Mouse (Mus musculus) kidney, embryonic 16.5 days (tissue): Measurements from ENCODE around the gene Gm10647. TPM values are rescaled to one million over a fixed set of nuclear protein-coding genes. Genes with fewer than 3 reads are reported as not detected.

Source experiments
- ATAC-seq: fragments of 200-750 bp; cut with Nextera tagmentation; 2 replicates; pipeline ENCODE4 v1.8.0; 2017; ENCODE audit warnings: moderate TSS enrichment; ENCODE audit not compliant: low FRiP score, low TSS enrichment
- H3K27ac ChIP-seq: fragments of 300-500 bp; sonication (generic); 2 replicates; pipeline ENCODE4 v1.5.1; 2014; ENCODE audit warnings: low read length
- H3K27me3 ChIP-seq: fragments of 300-500 bp; sonication (generic); 2 replicates; pipeline ENCODE4 v1.6.1; 2014; ENCODE audit warnings: low read length, control low read depth, mixed read lengths; ENCODE audit not compliant: insufficient read depth
- H3K36me3 ChIP-seq: fragments of 300-500 bp; sonication (generic); 2 replicates; pipeline ENCODE4 v1.6.1; 2014; ENCODE audit warnings: low read length, control low read depth, mixed read lengths; ENCODE audit not compliant: insufficient read depth
- H3K4me1 ChIP-seq: fragments of 300-500 bp; sonication (generic); 2 replicates; pipeline ENCODE4 v1.6.1; 2014; ENCODE audit warnings: low read length, control low read depth, mixed read lengths; ENCODE audit not compliant: insufficient read depth
- H3K4me2 ChIP-seq: fragments of 300-500 bp; sonication (generic); replicated peaks from 2 replicates; pipeline ENCODE4 v1.6.1; 2014; ENCODE audit warnings: low read depth, low read length
- H3K4me3 ChIP-seq: fragments of 300-500 bp; sonication (generic); 2 replicates; pipeline ENCODE4 v1.5.1; 2014; ENCODE audit warnings: mild to moderate bottlenecking, low read length
- H3K9ac ChIP-seq: fragments of 300-500 bp; sonication (generic); replicated peaks from 2 replicates; pipeline ENCODE4 v1.6.1; 2014; ENCODE audit warnings: low read length
- H3K9me3 ChIP-seq: fragments of 300-500 bp; sonication (generic); 2 replicates; pipeline ENCODE4 v1.6.1; 2016; ENCODE audit warnings: low read length, control low read depth
- WGBS: fragments of 180-500 bp; shearing (Covaris S2); extraction: QIAGEN DNeasy Blood & Tissue Kit; methylation state at CpG from one replicate; pipeline ENCODE4 v1.1.7; 2014; 5-methylcytosine and 5-hydroxymethylcytosine counted together
- polyA plus RNA-seq: library from polyadenylated mRNA; unstranded; fragments of >200 nt; fragmentation: Nextera tagmentation; extraction: Ambion mirVana; gene quantifications from 2 replicates; pipeline ENCODE4 v1.2.1, GENCODE M21; 2015

Gm10647 gene
- polyA plus RNA-seq, 1 experiment from 2014 or later, result 0.71 TPM

GRCm38 (mm10) chr9:66834318-66835096 is 37.7 kb downstream of the Gm10647 start, which contains the start of gene Aph1c:
Aph1c (minus strand) TSS chr9:66834726.
- peaks cover 15% of the 10 kb centered on the region; the same call in 1 of the 2 replicates for H3K4me1 ChIP-seq
- H3K4me2 ChIP-seq, result peak within 1 kb of the TSS; percentile 97
- no peak within 1 kb of the TSS for H3K27ac ChIP-seq
- H3K4me3 ChIP-seq, result peak within 1 kb of the TSS; percentile 63
- H3K27me3 ChIP-seq, result 0 out of 2 replicates have a peak, but pooled peaks cover 6% of the 10 kb centered on the region
- H3K36me3 ChIP-seq, result no peaks in the 10 kb centered on the region
- H3K9me3 ChIP-seq, result no peaks in the 10 kb centered on the region
- under 1% methylated on average over 58 of the region's 58 CpGs for WGBS
- ATAC-seq, result peak; percentile 99
- H3K9ac ChIP-seq, result peak within 1 kb of the TSS; percentile 63

- Histone ChIP-seq H3K9me3 (no peaks in the 10 kb centered on the region), H3K4me2 (peak overlapping the region; percentile 97), H3K27ac (no peak overlapping the region), H3K27me3 (0 out of 2 replicates have a peak, but pooled peaks cover 6% of the 10 kb centered on the region), H3K36me3 (no peaks in the 10 kb centered on the region), H3K4me3 (peak overlapping the region; percentile 63), H3K9ac (peak overlapping the region; percentile 52), H3K4me1 (peaks cover 15% of the 10 kb centered on the region; the same call in 1 of the 2 replicates)
- WGBS, result under 1% methylated on average over 24 of the region's 24 CpGs
- peak; percentile 70; the same call in 1 of the 2 replicates for ATAC-seq
Measured at GRCm38 (mm10) chr9:66835097-66835480, 38.2 kb downstream of the Gm10647 start.

- H3K4me2 ChIP-seq, result no peak overlapping the region
- H3K4me3 ChIP-seq, result no peak overlapping the region
- no peaks in the 10 kb centered on the region for H3K27me3 ChIP-seq
- no peaks in the 10 kb centered on the region for H3K9me3 ChIP-seq
- no peak for ATAC-seq
- no peak overlapping the region for H3K9ac ChIP-seq
- H3K4me1 ChIP-seq, result no peaks in the 10 kb centered on the region
- no peak overlapping the region for H3K27ac ChIP-seq
- H3K36me3 ChIP-seq, result peaks cover 12% of the 10 kb centered on the region
- WGBS, result 92% methylated on average over 5 of the region's 5 CpGs
Measured at GRCm38 (mm10) chr9:66846822-66847221, 50.0 kb downstream of the Gm10647 start.

Other genes with a start within 250 kb of the Gm10647 start
- gene Usp3, start 203.9 kb upstream of the Gm10647 start, polyA plus RNA-seq, result 62.4 and 67.1 TPM in 2 replicates
- gene Car12, start 83.4 kb upstream of the Gm10647 start, polyA plus RNA-seq, result 27.7 and 30.7 TPM in 2 replicates
- 11.3 and 12.0 TPM in 2 replicates for gene Aph1b, start 1.5 kb upstream of the Gm10647 start, polyA plus RNA-seq
- gene Aph1c, start 37.7 kb downstream of the Gm10647 start, polyA plus RNA-seq, result 11.5 and 11.7 TPM in 2 replicates
- gene Rab8b, start 122.6 kb downstream of the Gm10647 start, polyA plus RNA-seq, result 27.0 and 27.8 TPM in 2 replicates
- 585 and 609 TPM in 2 replicates for gene Rps27l, start 149.0 kb downstream of the Gm10647 start, polyA plus RNA-seq
- 16.0 and 17.7 TPM in 2 replicates for gene Lactb, start 178.4 kb downstream of the Gm10647 start, polyA plus RNA-seq